Mouse (Mus musculus): ENCODE measurements at regions not wholly inside any gene's neighbourhood (a gene's known extent, or its start where the extent isn't known, plus 50 kb on each side); places are given as distances from the start of the nearest gene placed in this dataset.

DNA sequence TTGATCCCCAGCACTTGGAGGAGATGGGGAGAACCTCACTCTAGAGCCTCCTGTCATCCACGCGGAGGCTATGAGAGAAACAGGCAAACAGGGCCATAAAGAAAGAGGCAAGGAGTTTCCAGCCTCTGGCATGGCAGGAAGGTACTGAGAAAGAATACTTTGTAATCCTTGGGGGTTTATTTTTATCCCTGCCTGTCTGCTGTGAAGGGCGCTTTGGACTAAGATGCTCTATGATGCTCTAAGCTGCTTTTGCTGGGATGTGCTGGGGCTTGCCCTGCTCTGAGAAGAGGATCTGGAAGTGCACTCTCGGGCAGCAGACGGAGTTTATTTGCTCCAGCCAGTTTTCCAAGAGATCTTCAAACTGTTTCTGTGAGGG lies 141.7 kb downstream of the Qrsl1 start:
- no peaks in the 10 kb centered on the region for H3K9me3 ChIP-seq (replicated peaks; ENCODE audit: control insufficient read depth, low read length)
- H3K27ac ChIP-seq (ENCODE audit: low read length) = no peak overlapping the region; the same call in 1 of the 2 replicates
- no peak for ATAC-seq (ENCODE audit: low read depth)
- H3K9ac ChIP-seq (ENCODE audit: low read depth, low read length) = no peak overlapping the region
- H3K36me3 ChIP-seq (ENCODE audit: control insufficient read depth, insufficient read depth) = no peaks in the 10 kb centered on the region
- H3K4me2 ChIP-seq (ENCODE audit: low read depth, low read length) = no peak overlapping the region
- peaks cover 19% of the 10 kb centered on the region for H3K4me1 ChIP-seq (ENCODE audit: control insufficient read depth, low read depth, low read length)
- no peaks in the 10 kb centered on the region for H3K27me3 ChIP-seq (ENCODE audit: control insufficient read depth, insufficient read depth, low read depth, low read length)
- 84% methylated on average over 5 of the region's 5 CpGs for WGBS (ENCODE audit: insufficient replicate concordance)
- H3K4me3 ChIP-seq (ENCODE audit: low read depth, low read length) = no peak overlapping the region

- no peak overlapping the region for H3K4me3 ChIP-seq (ENCODE audit: low read depth, low read length)
- peaks cover 34% of the 10 kb centered on the region for H3K4me1 ChIP-seq (ENCODE audit: control insufficient read depth, low read depth, low read length)
These were observed 139.5 kb downstream of the Qrsl1 start for GRCm38 (mm10) chr10:43761979-43762570.

DNA sequence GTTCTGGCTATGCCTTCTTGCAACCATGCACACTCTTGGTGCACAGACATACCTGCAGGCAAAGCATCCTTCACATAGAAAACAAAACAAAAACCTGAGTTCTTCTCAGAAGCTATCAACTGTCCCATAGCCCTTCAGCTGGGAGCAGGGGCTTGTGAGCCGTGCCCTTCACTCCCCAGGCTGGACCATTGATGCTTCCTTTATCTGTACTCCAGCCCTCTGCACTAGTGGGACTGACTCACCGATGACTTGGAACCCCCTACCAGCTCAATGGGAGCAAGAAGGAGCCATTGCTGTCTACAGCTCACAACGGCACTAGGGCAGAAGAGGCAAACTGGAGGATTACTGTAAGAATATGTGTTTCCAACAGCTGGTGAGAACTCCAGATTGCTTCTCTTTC lies 137.0 kb downstream of the Qrsl1 start:
- H3K9ac ChIP-seq (ENCODE audit: low read depth, low read length) = 0 out of 2 replicates have a peak overlapping the region, but pooled peaks have one; percentile 1
- H3K27me3 ChIP-seq (ENCODE audit: control insufficient read depth, insufficient read depth, low read depth, low read length) = no peaks in the 10 kb centered on the region
- ATAC-seq (ENCODE audit: low read depth) = no peak
- H3K36me3 ChIP-seq (ENCODE audit: control insufficient read depth, insufficient read depth) = no peaks in the 10 kb centered on the region
- WGBS (ENCODE audit: insufficient replicate concordance) = 71% methylated on average over 3 of the region's 3 CpGs
- no peaks in the 10 kb centered on the region for H3K9me3 ChIP-seq (replicated peaks; ENCODE audit: control insufficient read depth, low read length)
- no peak overlapping the region for H3K4me2 ChIP-seq (ENCODE audit: low read depth, low read length)
- H3K4me1 ChIP-seq (ENCODE audit: control insufficient read depth, low read depth, low read length) = peaks cover 26% of the 10 kb centered on the region
- no peak overlapping the region for H3K4me3 ChIP-seq (ENCODE audit: low read depth, low read length)
- H3K27ac ChIP-seq (ENCODE audit: low read length) = peak overlapping the region; percentile 14; the same call in 1 of the 2 replicates

More at GRCm38 (mm10) chr10:43761979-43762570, 139.5 kb downstream of the Qrsl1 start:
- ATAC-seq (ENCODE audit: low read depth) = no peak
- 32% methylated on average over 6 of the region's 6 CpGs for WGBS (ENCODE audit: insufficient replicate concordance)
- no peak overlapping the region for H3K9ac ChIP-seq (ENCODE audit: low read depth, low read length)
- H3K27ac ChIP-seq (ENCODE audit: low read length) = no peak overlapping the region
- H3K36me3 ChIP-seq (ENCODE audit: control insufficient read depth, insufficient read depth) = no peaks in the 10 kb centered on the region
- H3K27me3 ChIP-seq (ENCODE audit: control insufficient read depth, insufficient read depth, low read depth, low read length) = no peaks in the 10 kb centered on the region
- H3K9me3 ChIP-seq (replicated peaks; ENCODE audit: control insufficient read depth, low read length) = no peaks in the 10 kb centered on the region
- H3K4me2 ChIP-seq (ENCODE audit: low read depth, low read length) = no peak overlapping the region

- Histone ChIP-seq H3K36me3 (ENCODE audit: control insufficient read depth, insufficient read depth) (no peaks in the 10 kb centered on the region), H3K4me2 (ENCODE audit: low read depth, low read length) (peak overlapping the region; percentile 19; the same call in 1 of the 2 replicates), H3K27me3 (ENCODE audit: control insufficient read depth, insufficient read depth, low read depth, low read length) (no peaks in the 10 kb centered on the region), H3K4me3 (ENCODE audit: low read depth, low read length) (no peak overlapping the region), H3K4me1 (ENCODE audit: control insufficient read depth, low read depth, low read length) (peaks cover 22% of the 10 kb centered on the region), H3K9ac (ENCODE audit: low read depth, low read length) (0 out of 2 replicates have a peak overlapping the region, but pooled peaks have one; percentile 1), H3K27ac (ENCODE audit: low read length) (peak overlapping the region; percentile 77), H3K9me3 (replicated peaks; ENCODE audit: control insufficient read depth, low read length) (no peaks in the 10 kb centered on the region)
- WGBS (ENCODE audit: insufficient replicate concordance) = 13% methylated on average over 1 of the region's 1 CpGs
- peak; percentile 91 for ATAC-seq (ENCODE audit: low read depth)
These were observed 136.3 kb downstream of the Qrsl1 start for GRCm38 (mm10) chr10:43765275-43765674.

GRCm38 (mm10) chr10:43765829-43766486 lies 135.6 kb downstream of the Qrsl1 start:
- Histone ChIP-seq H3K36me3 (ENCODE audit: control insufficient read depth, insufficient read depth) (no peaks in the 10 kb centered on the region), H3K4me1 (ENCODE audit: control insufficient read depth, low read depth, low read length) (peaks cover 22% of the 10 kb centered on the region), H3K27me3 (ENCODE audit: control insufficient read depth, insufficient read depth, low read depth, low read length) (no peaks in the 10 kb centered on the region), H3K4me2 (ENCODE audit: low read depth, low read length) (peak overlapping the region; percentile 19; the same call in 1 of the 2 replicates), H3K27ac (ENCODE audit: low read length) (peak overlapping the region; percentile 77), H3K9me3 (replicated peaks; ENCODE audit: control insufficient read depth, low read length) (no peaks in the 10 kb centered on the region), H3K9ac (ENCODE audit: low read depth, low read length) (no peak overlapping the region; the same call in 1 of the 2 replicates), H3K4me3 (ENCODE audit: low read depth, low read length) (no peak overlapping the region)
- peak; percentile 68 for ATAC-seq (ENCODE audit: low read depth)
- WGBS (ENCODE audit: insufficient replicate concordance) = 20% methylated on average over 11 of the region's 11 CpGs

DNA sequence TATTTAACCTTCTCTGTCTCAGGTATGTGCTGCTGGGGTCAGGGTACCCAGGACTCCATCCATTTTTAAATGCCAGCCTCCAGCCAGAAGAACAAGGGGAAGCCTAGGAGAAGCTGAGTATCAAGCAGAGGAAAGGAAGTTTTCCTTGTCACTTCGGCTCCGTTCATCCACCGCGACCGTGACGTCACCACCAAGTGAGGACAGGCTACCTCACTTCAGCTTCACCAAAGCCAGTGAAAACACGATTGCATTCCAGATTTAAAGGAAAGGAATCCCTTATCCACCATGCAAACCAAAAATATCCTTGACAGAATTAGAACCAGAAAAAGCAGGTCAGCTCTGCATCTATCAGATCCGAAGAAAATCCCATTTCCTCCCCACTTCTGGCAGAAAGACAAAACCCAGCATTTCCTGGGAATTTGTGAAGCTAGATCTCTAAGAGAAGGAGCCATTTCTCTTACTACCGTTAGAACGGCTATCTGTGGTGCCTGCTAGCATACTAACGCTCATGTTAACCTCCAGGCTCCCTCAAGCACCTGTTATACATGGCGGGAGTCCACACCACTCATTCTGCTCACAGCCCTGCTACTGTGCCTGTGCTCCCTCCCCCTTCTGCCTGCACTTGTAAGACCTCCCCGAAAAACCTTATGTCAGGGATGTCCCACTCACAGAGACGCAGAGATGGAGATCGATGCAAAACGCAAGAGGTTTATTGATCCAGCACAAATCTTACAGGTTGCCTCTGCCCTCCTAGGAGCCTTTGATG lies 133.4 kb downstream of the Qrsl1 start:
- WGBS (ENCODE audit: insufficient replicate concordance) = 80% methylated on average over 16 of the region's 16 CpGs
- no peaks in the 10 kb centered on the region for H3K27me3 ChIP-seq (ENCODE audit: control insufficient read depth, insufficient read depth, low read depth, low read length)
- H3K9me3 ChIP-seq (replicated peaks; ENCODE audit: control insufficient read depth, low read length) = no peaks in the 10 kb centered on the region
- H3K4me2 ChIP-seq (ENCODE audit: low read depth, low read length) = no peak overlapping the region
- H3K27ac ChIP-seq (ENCODE audit: low read length) = no peak overlapping the region
- ATAC-seq (ENCODE audit: low read depth) = no peak
- no peak overlapping the region for H3K9ac ChIP-seq (ENCODE audit: low read depth, low read length)
- no peak overlapping the region for H3K4me3 ChIP-seq (ENCODE audit: low read depth, low read length)
- H3K36me3 ChIP-seq (ENCODE audit: control insufficient read depth, insufficient read depth) = no peaks in the 10 kb centered on the region
- peaks cover 19% of the 10 kb centered on the region for H3K4me1 ChIP-seq (ENCODE audit: control insufficient read depth, low read depth, low read length)

GRCm38 (mm10) chr10:43769026-43769425 lies 132.5 kb downstream of the Qrsl1 start:
- ATAC-seq (ENCODE audit: low read depth) = no peak
- H3K36me3 ChIP-seq (ENCODE audit: control insufficient read depth, insufficient read depth) = no peaks in the 10 kb centered on the region
- peaks cover 19% of the 10 kb centered on the region for H3K4me1 ChIP-seq (ENCODE audit: control insufficient read depth, low read depth, low read length)
- no peak overlapping the region for H3K4me3 ChIP-seq (ENCODE audit: low read depth, low read length)
- no peaks in the 10 kb centered on the region for H3K9me3 ChIP-seq (replicated peaks; ENCODE audit: control insufficient read depth, low read length)
- no peak overlapping the region for H3K9ac ChIP-seq (ENCODE audit: low read depth, low read length)
- WGBS (ENCODE audit: insufficient replicate concordance) = 63% methylated on average over 3 of the region's 3 CpGs
- no peak overlapping the region for H3K4me2 ChIP-seq (ENCODE audit: low read depth, low read length)
- H3K27me3 ChIP-seq (ENCODE audit: control insufficient read depth, insufficient read depth, low read depth, low read length) = no peaks in the 10 kb centered on the region
- no peak overlapping the region for H3K27ac ChIP-seq (ENCODE audit: low read length)

GRCm38 (mm10) chr10:43775807-43776206 lies 125.7 kb downstream of the Qrsl1 start:
- no peak for ATAC-seq (ENCODE audit: low read depth)

More at GRCm38 (mm10) chr10:43775807-43776206, 125.7 kb downstream of the Qrsl1 start:
- H3K27ac ChIP-seq (ENCODE audit: low read length) = no peak overlapping the region
- H3K27me3 ChIP-seq (ENCODE audit: control insufficient read depth, insufficient read depth, low read depth, low read length) = no peaks in the 10 kb centered on the region
- WGBS (ENCODE audit: insufficient replicate concordance) = 70% methylated on average over 1 of the region's 1 CpGs
- no peaks in the 10 kb centered on the region for H3K36me3 ChIP-seq (ENCODE audit: control insufficient read depth, insufficient read depth)
- H3K9ac ChIP-seq (ENCODE audit: low read depth, low read length) = no peak overlapping the region
- H3K9me3 ChIP-seq (replicated peaks; ENCODE audit: control insufficient read depth, low read length) = no peaks in the 10 kb centered on the region
- H3K4me1 ChIP-seq (ENCODE audit: control insufficient read depth, low read depth, low read length) = no peaks in the 10 kb centered on the region
- no peak overlapping the region for H3K4me2 ChIP-seq (ENCODE audit: low read depth, low read length)
- H3K4me3 ChIP-seq (ENCODE audit: low read depth, low read length) = no peak overlapping the region
